Mouse (Mus musculus): ENCODE data around the gene Psen2. TPM values are rescaled to one million over a fixed set of nuclear protein-coding genes. Genes with fewer than 3 reads are reported as not detected.

The Psen2 gene
- total and polyA plus RNA-seq, 3 experiments, result 23.4 to 46.1 (median 45.3) TPM

DNA sequence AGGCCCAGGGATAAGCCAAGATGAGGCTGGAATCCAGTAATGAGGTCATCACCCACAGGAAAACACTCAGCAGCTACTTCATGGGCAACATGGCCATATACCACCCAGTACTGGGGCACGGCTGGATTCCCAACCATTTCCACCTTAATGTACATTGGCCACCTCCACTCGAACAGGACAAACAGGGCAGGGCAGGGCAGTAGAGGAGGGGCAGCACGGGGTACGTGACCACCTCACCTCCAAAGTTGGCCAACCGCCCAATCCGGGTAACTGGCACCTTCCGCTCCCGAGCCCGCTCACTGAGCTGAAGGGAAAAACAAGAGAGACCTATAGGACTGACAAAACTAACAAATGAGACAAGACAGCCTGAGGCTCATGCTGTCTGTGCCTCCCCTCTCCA is 84.9 kb downstream of the Psen2 start:
- dilution Hi-C loops (cut with MboI; ENCODE audit: extremely low pct_ligation_motif_present, extremely low pct_unique_long_range_greater_than_20kb, low sequenced_read_pairs) (no loop called here), in situ Hi-C loops (cut with MboI; ENCODE audit: low pct_ligation_motif_present, low pct_unique_long_range_greater_than_20kb, low sequenced_read_pairs) (loop anchor here (5.0 kb wide), 1 partner anchor 39 kb away; no protein-coding TSS in a partner anchor)
- Histone ChIP-seq H3K27ac (ENCODE audit: insufficient read depth, low read depth) (peak overlapping the region; percentile 1; the same call in 1 of the 2 replicates), H3K4me3 (replicated peaks in 1 of 3; ENCODE audit: low read depth in 2 of 3, low read length in 2 of 3, poor library complexity in 1 of 3) (no peak overlapping the region), H3K27me3 (replicated peaks) (no peaks in the 10 kb centered on the region), H3K4me2 (ENCODE audit: insufficient read depth, low read depth, poor library complexity, severe bottlenecking) (no peak overlapping the region), H3K9ac (ENCODE audit: insufficient read depth, low read depth) (no peak overlapping the region), H3K79me2 (replicated peaks; ENCODE audit: control insufficient read depth, extremely low read depth, insufficient read depth, poor library complexity, severe bottlenecking) (peaks cover 49% of the 10 kb centered on the region), H3K36me3 (replicated peaks in 1 of 2; ENCODE audit: control insufficient read depth in 1 of 2, insufficient read depth in 1 of 2, low read length in 1 of 2) (peaks cover 85 to 98% of the 10 kb centered on the region in 2 experiments), H3K4me1 (ENCODE audit: control insufficient read depth in 1 of 2, insufficient read depth in 2 of 2) (peaks cover 30 to 78% of the 10 kb centered on the region in 2 experiments), H3K9me3 (replicated peaks; ENCODE audit: low read length) (no peaks in the 10 kb centered on the region)
- no peak for TF ChIP-seq NELFE (IDR thresholded peaks at IDR 0.05; ENCODE audit: low read depth, low read length)
- TF ChIP-seq MAX (IDR thresholded peaks at IDR 0.05; ENCODE audit: low read length), result no peak
- no peak for TF ChIP-seq JUN (IDR thresholded peaks at IDR 0.05; ENCODE audit: insufficient read depth, low read depth, low read length)
- no peak for TF ChIP-seq CHD1 (IDR thresholded peaks at IDR 0.05; ENCODE audit: low read depth, low read length)
- no peak for TF ChIP-seq USF2 (conservative IDR thresholded peaks at IDR 0.05; ENCODE audit: low read depth, low read length)
- TF ChIP-seq UBTF (IDR thresholded peaks at IDR 0.05; ENCODE audit: low read depth, low read length), result no peak
- TF ChIP-seq ZKSCAN1 (IDR thresholded peaks at IDR 0.05; ENCODE audit: borderline replicate concordance, low read depth, low read length), result no peak
- TF ChIP-seq MEF2A (IDR thresholded peaks at IDR 0.05; ENCODE audit: borderline replicate concordance, low read depth, low read length), result no peak
- TF ChIP-seq ETS1 (conservative IDR thresholded peaks at IDR 0.05; ENCODE audit: low read depth, low read length), result no peak
- TF ChIP-seq RCOR1 (conservative IDR thresholded peaks at IDR 0.05; ENCODE audit: low read depth, low read length), result no peak
- no peak for TF ChIP-seq POLR2AphosphoS2 (IDR thresholded peaks at IDR 0.05; ENCODE audit: low read depth, low read length)
- TF ChIP-seq SIN3A (IDR thresholded peaks at IDR 0.05; ENCODE audit: low read length), result no peak
- TF ChIP-seq RAD21 (IDR thresholded peaks at IDR 0.05; ENCODE audit: low read depth, low read length), result no peak
- TF ChIP-seq NRF1 (IDR thresholded peaks at IDR 0.05; ENCODE audit: low read depth, low read length), result no peak
- no peak for TF ChIP-seq CHD2 (IDR thresholded peaks at IDR 0.05; ENCODE audit: low read length)
- no peak for DNase-seq (ENCODE audit: extremely low read depth)

Other genes starting within 250 kb of the Psen2 start
- 74.0 and 88.1 TPM in 2 replicates for gene Coq8a, start 63.8 kb downstream of the Psen2 start, total RNA-seq (2012; rRNA removed)
- gene Coq8a, start 63.8 kb downstream of the Psen2 start, total RNA-seq (2014; rRNA removed), result 73.4 and 84.6 TPM in 2 replicates
- gene Coq8a, start 63.8 kb downstream of the Psen2 start, polyA plus RNA-seq (2012; ENCODE audit: insufficient read length, low read depth), result 237 and 248 TPM in 2 replicates
- gene Itpkb, start 67.0 kb upstream of the Psen2 start, total RNA-seq (2012; rRNA removed), result 8.4 and 10.6 TPM in 2 replicates
- gene Itpkb, start 67.0 kb upstream of the Psen2 start, total RNA-seq (2014; rRNA removed), result 3.9 and 4.2 TPM in 2 replicates
- 13.5 and 14.4 TPM in 2 replicates for gene Itpkb, start 67.0 kb upstream of the Psen2 start, polyA plus RNA-seq (2012; ENCODE audit: insufficient read length, low read depth)
- gene Stum, start 220.1 kb upstream of the Psen2 start, total RNA-seq (2012; rRNA removed), result 0.34 and 0.42 TPM in 2 replicates
- gene Stum, start 220.1 kb upstream of the Psen2 start, total RNA-seq (2014; rRNA removed), result 0.51 and 0.80 TPM in 2 replicates
- 0.61 and 0.67 TPM in 2 replicates for gene Stum, start 220.1 kb upstream of the Psen2 start, polyA plus RNA-seq (2012; ENCODE audit: insufficient read length, low read depth)

Measured in CH12.LX (cell line).